Mouse (Mus musculus) kidney, embryonic 14.5 days (tissue): Measurements from ENCODE around the gene Lrrc4. TPM values are rescaled to one million over a fixed set of nuclear protein-coding genes. Genes with fewer than 3 reads are reported as not detected.

ENCODE experiments used
- ATAC-seq: fragments of 200-750 bp; cut with Nextera tagmentation; 2 replicates; pipeline ENCODE4 v1.8.0; 2017; ENCODE audit warnings: moderate number of reproducible peaks, mild to moderate bottlenecking, moderate TSS enrichment, moderate library complexity; ENCODE audit not compliant: low FRiP score, low TSS enrichment
- H3K27ac ChIP-seq: fragments of 300-500 bp; sonication (generic); 2 replicates; pipeline ENCODE4 v1.5.1; 2014; ENCODE audit warnings: low read depth, mild to moderate bottlenecking, low read length, moderate library complexity, mixed read lengths
- H3K27me3 ChIP-seq: fragments of 300-500 bp; sonication (generic); 2 replicates; pipeline ENCODE4 v1.6.1; 2014; ENCODE audit warnings: mild to moderate bottlenecking, low read length; ENCODE audit not compliant: control insufficient read depth, insufficient read depth
- H3K36me3 ChIP-seq: fragments of 300-500 bp; sonication (generic); 2 replicates; pipeline ENCODE4 v1.6.1; 2014; ENCODE audit warnings: low read length, mixed read lengths; ENCODE audit not compliant: control insufficient read depth, insufficient read depth
- H3K4me1 ChIP-seq: fragments of 300-500 bp; sonication (generic); 2 replicates; pipeline ENCODE4 v1.6.1; 2014; ENCODE audit warnings: low read length, mixed read lengths; ENCODE audit not compliant: control insufficient read depth, insufficient read depth
- H3K4me2 ChIP-seq: fragments of 300-500 bp; sonication (generic); replicated peaks from 2 replicates; pipeline ENCODE4 v1.6.1; 2014; ENCODE audit warnings: low read depth, mild to moderate bottlenecking, low read length
- H3K4me3 ChIP-seq: fragments of 300-500 bp; sonication (generic); 2 replicates; pipeline ENCODE4 v1.5.1; 2014; ENCODE audit warnings: mild to moderate bottlenecking, low read length
- H3K9ac ChIP-seq: fragments of 300-500 bp; sonication (generic); 2 replicates; pipeline ENCODE4 v1.6.1; 2014; ENCODE audit warnings: low read depth, mild to moderate bottlenecking, low read length, moderate library complexity
- H3K9me3 ChIP-seq: fragments of 300-500 bp; sonication (generic); 2 replicates; pipeline ENCODE4 v1.6.1; 2016; ENCODE audit warnings: low read length; ENCODE audit not compliant: control insufficient read depth
- WGBS: fragments of 180-500 bp; shearing (Covaris S2); extraction: QIAGEN DNeasy Blood & Tissue Kit; methylation state at CpG from one replicate; pipeline ENCODE4 v1.1.7; 2014; 5-methylcytosine and 5-hydroxymethylcytosine counted together
- polyA plus RNA-seq: library from polyadenylated mRNA; unstranded; fragments of >200 nt; fragmentation: Nextera tagmentation; extraction: Ambion mirVana; gene quantifications from 2 replicates; pipeline ENCODE4 v1.2.1, GENCODE M21; 2014

Gene Lrrc4
- polyA plus RNA-seq, 1 experiment from 2014 or later = 2.8 TPM

GRCm38 (mm10) chr6:28756306-28757018 lies 75.1 kb downstream of the Lrrc4 start:
- no peak for ATAC-seq
- no peak overlapping the region for H3K4me2 ChIP-seq
- no peak overlapping the region for H3K4me3 ChIP-seq
- H3K4me1 ChIP-seq = no peaks in the 10 kb centered on the region
- no peak overlapping the region for H3K27ac ChIP-seq
- 82% methylated on average over 10 of the region's 10 CpGs for WGBS
- no peaks in the 10 kb centered on the region for H3K27me3 ChIP-seq
- no peaks in the 10 kb centered on the region for H3K9me3 ChIP-seq
- H3K36me3 ChIP-seq = no peaks in the 10 kb centered on the region
- H3K9ac ChIP-seq = no peak overlapping the region

GRCm38 (mm10) chr6:28754127-28754898 lies 77.2 kb downstream of the Lrrc4 start:
- Histone ChIP-seq H3K4me3 (no peak overlapping the region), H3K27me3 (no peaks in the 10 kb centered on the region), H3K4me1 (no peaks in the 10 kb centered on the region), H3K27ac (no peak overlapping the region), H3K36me3 (no peaks in the 10 kb centered on the region), H3K9ac (no peak overlapping the region), H3K4me2 (no peak overlapping the region), H3K9me3 (no peaks in the 10 kb centered on the region)
- ATAC-seq = no peak
- WGBS = 87% methylated on average over 6 of the region's 6 CpGs

DNA sequence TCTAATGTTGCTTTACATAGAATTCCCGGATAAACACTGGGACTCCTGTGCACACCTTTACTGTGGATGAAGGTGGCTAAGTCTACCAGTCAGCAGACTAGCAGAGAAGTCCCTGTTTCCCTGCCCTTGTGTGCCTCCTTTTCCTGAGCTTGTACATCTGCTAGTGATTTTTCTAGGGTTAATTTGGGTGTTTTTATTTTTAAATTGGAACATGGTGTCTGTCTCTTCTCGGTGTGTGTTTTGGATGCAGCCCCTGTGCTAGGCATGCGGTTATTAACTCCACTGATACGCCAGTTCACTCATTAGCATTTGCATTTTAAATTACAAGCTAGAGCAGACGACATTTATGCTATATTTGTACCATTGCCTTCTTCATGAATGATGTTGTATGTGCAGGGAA lies 77.9 kb downstream of the Lrrc4 start:
- H3K4me2 ChIP-seq = no peak overlapping the region
- no peaks in the 10 kb centered on the region for H3K9me3 ChIP-seq
- WGBS = 89% methylated on average over 5 of the region's 5 CpGs
- H3K9ac ChIP-seq = no peak overlapping the region
- H3K4me1 ChIP-seq = 0 out of 2 replicates have a peak, but pooled peaks cover under 1% of the 10 kb centered on the region
- H3K36me3 ChIP-seq = no peaks in the 10 kb centered on the region
- H3K27ac ChIP-seq = no peak overlapping the region
- ATAC-seq = no peak
- H3K4me3 ChIP-seq = no peak overlapping the region
- no peaks in the 10 kb centered on the region for H3K27me3 ChIP-seq

- H3K36me3 ChIP-seq = no peaks in the 10 kb centered on the region
- H3K4me3 ChIP-seq = no peak overlapping the region
- no peak overlapping the region for H3K27ac ChIP-seq
- H3K27me3 ChIP-seq = no peaks in the 10 kb centered on the region
- 0 out of 2 replicates have a peak, but pooled peaks cover 5% of the 10 kb centered on the region for H3K4me1 ChIP-seq
- H3K4me2 ChIP-seq = no peak overlapping the region
- no peaks in the 10 kb centered on the region for H3K9me3 ChIP-seq
- ATAC-seq = no peak
- 96% methylated on average over 5 of the region's 5 CpGs for WGBS
- H3K9ac ChIP-seq = no peak overlapping the region
Measured at GRCm38 (mm10) chr6:28753217-28753616, 78.3 kb downstream of the Lrrc4 start.

DNA sequence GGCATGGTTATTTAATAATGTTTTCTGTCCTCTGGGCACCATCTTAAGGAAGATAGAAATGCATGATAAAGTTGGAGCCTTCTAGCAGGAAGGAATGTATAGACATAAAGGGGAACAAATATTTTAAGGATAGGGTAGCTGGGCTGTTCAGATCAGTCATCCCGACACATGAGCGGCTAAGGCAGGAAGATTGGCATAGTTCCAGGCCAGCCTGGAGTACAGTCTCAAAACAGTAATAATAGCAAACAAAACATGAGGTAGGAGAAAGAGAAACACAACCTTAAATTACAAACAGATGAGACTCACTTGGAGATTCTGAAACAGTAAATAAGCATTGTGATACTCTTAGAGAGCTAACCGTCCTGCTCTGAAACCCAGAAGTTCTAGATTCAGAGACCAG lies 80.4 kb downstream of the Lrrc4 start:
- 0 out of 2 replicates have a peak, but pooled peaks cover 11% of the 10 kb centered on the region for H3K4me1 ChIP-seq
- H3K27me3 ChIP-seq = no peaks in the 10 kb centered on the region
- no peak for ATAC-seq
- H3K27ac ChIP-seq = no peak overlapping the region; the same call in 1 of the 2 replicates
- no peaks in the 10 kb centered on the region for H3K9me3 ChIP-seq
- 64% methylated on average over 3 of the region's 3 CpGs for WGBS
- H3K36me3 ChIP-seq = peaks cover 5% of the 10 kb centered on the region; the same call in 1 of the 2 replicates
- H3K9ac ChIP-seq = no peak overlapping the region
- H3K4me3 ChIP-seq = no peak overlapping the region
- no peak overlapping the region for H3K4me2 ChIP-seq

DNA sequence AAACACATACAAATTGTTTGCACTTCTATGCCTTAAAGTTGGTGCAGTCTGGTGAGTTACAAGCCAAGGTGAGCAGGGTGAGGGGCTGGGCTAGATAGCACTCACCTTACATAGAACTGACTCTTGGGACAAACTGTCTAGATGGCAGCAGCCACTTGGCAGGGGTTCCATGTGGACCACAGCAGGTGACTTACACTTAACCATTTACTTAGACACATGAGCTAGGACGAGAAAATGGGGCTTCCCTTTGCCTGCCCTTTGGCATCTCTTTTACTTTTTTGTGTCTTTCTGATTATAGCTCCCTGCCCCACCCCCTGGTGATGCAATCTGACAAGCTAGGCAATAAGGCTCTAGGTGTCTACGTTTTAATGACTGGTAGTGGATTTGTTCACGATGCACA lies 82.3 kb downstream of the Lrrc4 start:
- Histone ChIP-seq H3K27me3 (no peaks in the 10 kb centered on the region), H3K27ac (no peak overlapping the region), H3K4me3 (no peak overlapping the region), H3K9me3 (no peaks in the 10 kb centered on the region), H3K4me2 (no peak overlapping the region), H3K4me1 (0 out of 2 replicates have a peak, but pooled peaks cover 11% of the 10 kb centered on the region), H3K36me3 (peaks cover 7% of the 10 kb centered on the region; the same call in 1 of the 2 replicates), H3K9ac (no peak overlapping the region)
- 70% methylated on average over 3 of the region's 3 CpGs for WGBS
- ATAC-seq = no peak

DNA sequence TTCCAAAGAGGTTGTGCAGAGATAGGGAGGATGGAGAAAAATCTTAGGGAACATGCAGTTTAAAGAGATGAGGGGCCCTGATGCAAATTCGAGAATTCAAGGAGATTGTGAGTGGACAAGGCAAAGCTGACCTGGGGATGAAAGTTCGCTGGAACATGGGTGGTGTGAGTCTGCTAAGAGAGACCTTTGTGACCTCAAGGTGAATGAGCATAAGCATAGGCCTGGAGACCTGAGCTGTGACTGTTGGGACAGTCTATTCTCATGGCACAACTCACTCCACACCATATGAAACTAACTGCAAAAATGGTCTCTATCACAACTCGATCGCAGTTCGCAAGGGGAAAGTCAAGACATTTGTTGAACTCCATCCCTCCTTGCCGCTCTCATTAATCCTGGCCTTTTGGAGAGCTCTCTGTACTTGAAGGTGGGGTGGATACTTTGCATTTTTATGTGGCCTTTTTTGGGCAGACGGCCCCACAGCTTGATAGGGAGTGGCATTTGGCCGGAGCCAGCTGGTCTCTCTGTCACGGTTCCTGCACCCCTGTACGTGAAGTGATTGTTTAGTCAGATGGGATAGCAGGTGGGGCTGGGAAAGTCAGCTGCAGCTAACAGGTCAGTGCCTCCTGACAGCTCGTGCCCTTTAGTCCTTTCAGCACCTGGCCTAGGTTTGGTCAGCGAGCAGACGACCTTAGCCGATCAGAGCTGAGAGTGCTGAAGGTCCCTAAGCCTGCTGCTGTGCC lies 83.4 kb downstream of the Lrrc4 start:
- Histone ChIP-seq H3K4me1 (0 out of 2 replicates have a peak, but pooled peaks cover 11% of the 10 kb centered on the region), H3K27ac (peak overlapping the region; percentile 47; the same call in 1 of the 2 replicates), H3K27me3 (no peaks in the 10 kb centered on the region), H3K36me3 (peaks cover 7% of the 10 kb centered on the region; the same call in 1 of the 2 replicates), H3K4me3 (no peak overlapping the region), H3K9me3 (no peaks in the 10 kb centered on the region), H3K4me2 (no peak overlapping the region), H3K9ac (no peak overlapping the region)
- WGBS = 41% methylated on average over 14 of the region's 14 CpGs
- ATAC-seq = peak; percentile 87

GRCm38 (mm10) chr6:28747025-28747424 lies 84.5 kb downstream of the Lrrc4 start:
- no peak overlapping the region for H3K27ac ChIP-seq
- ATAC-seq = no peak
- WGBS = 95% methylated on average over 5 of the region's 5 CpGs
- H3K4me3 ChIP-seq = no peak overlapping the region
- H3K27me3 ChIP-seq = no peaks in the 10 kb centered on the region
- H3K36me3 ChIP-seq = peaks cover 7% of the 10 kb centered on the region; the same call in 1 of the 2 replicates
- H3K9ac ChIP-seq = no peak overlapping the region
- no peak overlapping the region for H3K4me2 ChIP-seq
- H3K4me1 ChIP-seq = 0 out of 2 replicates have a peak, but pooled peaks cover 11% of the 10 kb centered on the region
- no peaks in the 10 kb centered on the region for H3K9me3 ChIP-seq
